Mouse (Mus musculus): Measurements from ENCODE around the gene Pard3. TPM values are rescaled to one million over a fixed set of nuclear protein-coding genes. Genes with fewer than 3 reads are reported as not detected.

Pard3 gene
- polyA plus RNA-seq, 1 experiment from 2014 or later, result 7.0 TPM

DNA sequence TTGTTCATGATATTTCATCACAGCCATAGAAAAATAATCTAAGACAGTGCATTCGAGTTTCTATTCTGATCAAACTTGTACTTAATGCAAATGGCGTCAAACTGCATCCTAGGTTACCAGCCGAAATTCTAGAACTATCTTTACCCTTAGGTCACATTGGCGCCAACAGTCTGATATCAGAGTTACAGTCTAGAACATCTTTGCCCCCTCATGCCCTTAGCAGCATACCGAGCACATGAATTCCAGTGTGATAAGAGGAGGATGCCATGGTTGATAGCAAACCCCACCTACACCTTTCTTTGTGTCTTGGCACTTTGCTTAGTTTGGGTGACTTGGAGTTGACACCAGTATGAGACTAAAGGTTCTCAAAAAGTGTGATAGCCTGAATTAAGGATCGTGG is 197.4 kb downstream of the Pard3 start:
- ATAC-seq (ENCODE audit: low read depth), result no peak
- no peak overlapping the region for H3K4me3 ChIP-seq (ENCODE audit: low read depth, low read length)
- 62% methylated on average over 6 of the region's 6 CpGs for WGBS (ENCODE audit: insufficient replicate concordance)

DNA sequence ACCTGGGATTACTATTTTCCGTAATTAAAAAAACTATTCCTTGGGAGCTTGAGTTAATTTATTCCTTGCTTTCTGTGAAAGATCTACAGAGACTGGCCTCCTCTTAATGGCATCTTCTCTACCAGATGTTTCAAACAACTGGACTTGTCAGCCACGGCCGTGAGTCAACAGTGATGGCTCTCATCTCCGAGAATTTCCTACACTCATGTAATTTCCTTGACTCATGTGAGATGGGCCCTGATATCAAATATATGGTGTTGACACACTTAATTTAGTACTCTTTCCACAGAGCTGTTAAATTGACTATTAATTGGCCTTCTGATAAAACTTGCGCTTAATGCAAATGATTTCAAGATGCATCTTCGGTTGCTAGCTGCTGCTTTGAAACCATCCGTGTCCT is 198.3 kb downstream of the Pard3 start:
- Histone ChIP-seq H3K4me1 (ENCODE audit: control insufficient read depth, low read depth, low read length) (no peaks in the 10 kb centered on the region; the same call in 1 of the 2 replicates), H3K9ac (ENCODE audit: low read depth, low read length) (no peak overlapping the region), H3K9me3 (replicated peaks; ENCODE audit: control insufficient read depth, low read length) (no peaks in the 10 kb centered on the region), H3K4me3 (ENCODE audit: low read depth, low read length) (no peak overlapping the region), H3K4me2 (ENCODE audit: low read depth, low read length) (no peak overlapping the region), H3K27ac (ENCODE audit: low read length) (no peak overlapping the region), H3K27me3 (ENCODE audit: control insufficient read depth, insufficient read depth, low read depth, low read length) (no peaks in the 10 kb centered on the region), H3K36me3 (ENCODE audit: control insufficient read depth, insufficient read depth) (no peaks in the 10 kb centered on the region)
- 70% methylated on average over 7 of the region's 7 CpGs for WGBS (ENCODE audit: insufficient replicate concordance)
- no peak for ATAC-seq (ENCODE audit: low read depth)

More for the DNA sequence above, 197.4 kb downstream of the Pard3 start:
- Histone ChIP-seq H3K36me3 (ENCODE audit: control insufficient read depth, insufficient read depth) (no peaks in the 10 kb centered on the region), H3K4me2 (ENCODE audit: low read depth, low read length) (no peak overlapping the region), H3K27me3 (ENCODE audit: control insufficient read depth, insufficient read depth, low read depth, low read length) (no peaks in the 10 kb centered on the region), H3K9ac (ENCODE audit: low read depth, low read length) (no peak overlapping the region), H3K4me1 (ENCODE audit: control insufficient read depth, low read depth, low read length) (no peaks in the 10 kb centered on the region), H3K9me3 (replicated peaks; ENCODE audit: control insufficient read depth, low read length) (no peaks in the 10 kb centered on the region), H3K27ac (ENCODE audit: low read length) (no peak overlapping the region)

GRCm38 (mm10) chr8:127262436-127262835 is 198.7 kb downstream of the Pard3 start:
- H3K4me3 ChIP-seq (ENCODE audit: low read depth, low read length), result no peak overlapping the region
- no peak overlapping the region for H3K9ac ChIP-seq (ENCODE audit: low read depth, low read length)
- no peaks in the 10 kb centered on the region for H3K27me3 ChIP-seq (ENCODE audit: control insufficient read depth, insufficient read depth, low read depth, low read length)
- H3K9me3 ChIP-seq (replicated peaks; ENCODE audit: control insufficient read depth, low read length), result no peaks in the 10 kb centered on the region
- no peak overlapping the region for H3K27ac ChIP-seq (ENCODE audit: low read length)
- H3K4me1 ChIP-seq (ENCODE audit: control insufficient read depth, low read depth, low read length), result no peaks in the 10 kb centered on the region; the same call in 1 of the 2 replicates
- no peaks in the 10 kb centered on the region for H3K36me3 ChIP-seq (ENCODE audit: control insufficient read depth, insufficient read depth)
- H3K4me2 ChIP-seq (ENCODE audit: low read depth, low read length), result no peak overlapping the region
- WGBS (ENCODE audit: insufficient replicate concordance), result 53% methylated on average over 3 of the region's 3 CpGs
- no peak for ATAC-seq (ENCODE audit: low read depth)

DNA sequence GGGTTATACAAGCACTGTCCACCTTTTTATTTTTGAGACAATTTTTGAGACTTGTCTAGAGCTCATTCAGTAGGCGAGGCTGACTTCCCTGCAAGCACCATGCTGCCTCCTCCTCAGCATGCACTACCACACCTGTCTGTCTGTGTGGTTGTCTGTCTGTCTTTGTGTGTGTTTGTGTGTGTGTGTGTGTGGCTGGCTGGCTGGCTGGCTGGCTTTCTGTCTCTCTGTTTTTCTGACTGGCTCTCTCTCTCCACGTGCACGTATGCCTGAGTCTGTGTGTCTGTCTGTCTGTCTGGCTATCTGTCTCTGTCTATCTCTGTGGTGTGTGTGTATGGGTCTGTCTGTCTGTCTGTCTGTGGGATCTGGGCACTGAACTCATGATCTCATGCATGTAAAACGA is 199.2 kb downstream of the Pard3 start:
- Histone ChIP-seq H3K4me1 (ENCODE audit: control insufficient read depth, low read depth, low read length) (no peaks in the 10 kb centered on the region; the same call in 1 of the 2 replicates), H3K36me3 (ENCODE audit: control insufficient read depth, insufficient read depth) (no peaks in the 10 kb centered on the region), H3K27me3 (ENCODE audit: control insufficient read depth, insufficient read depth, low read depth, low read length) (no peaks in the 10 kb centered on the region), H3K9me3 (replicated peaks; ENCODE audit: control insufficient read depth, low read length) (no peaks in the 10 kb centered on the region), H3K4me3 (ENCODE audit: low read depth, low read length) (no peak overlapping the region), H3K9ac (ENCODE audit: low read depth, low read length) (no peak overlapping the region), H3K27ac (ENCODE audit: low read length) (no peak overlapping the region), H3K4me2 (ENCODE audit: low read depth, low read length) (no peak overlapping the region)
- WGBS (ENCODE audit: insufficient replicate concordance), result 60% methylated on average over 4 of the region's 4 CpGs
- no peak for ATAC-seq (ENCODE audit: low read depth)

- 63% methylated on average over 5 of the region's 5 CpGs for WGBS (ENCODE audit: insufficient replicate concordance)
- H3K9ac ChIP-seq (ENCODE audit: low read depth, low read length), result no peak overlapping the region
- no peaks in the 10 kb centered on the region; the same call in 1 of the 2 replicates for H3K4me1 ChIP-seq (ENCODE audit: control insufficient read depth, low read depth, low read length)
- no peaks in the 10 kb centered on the region for H3K36me3 ChIP-seq (ENCODE audit: control insufficient read depth, insufficient read depth)
- H3K4me2 ChIP-seq (ENCODE audit: low read depth, low read length), result no peak overlapping the region
- no peak for ATAC-seq (ENCODE audit: low read depth)
- no peak overlapping the region for H3K4me3 ChIP-seq (ENCODE audit: low read depth, low read length)
- no peak overlapping the region for H3K27ac ChIP-seq (ENCODE audit: low read length)
- no peaks in the 10 kb centered on the region for H3K9me3 ChIP-seq (replicated peaks; ENCODE audit: control insufficient read depth, low read length)
- no peaks in the 10 kb centered on the region for H3K27me3 ChIP-seq (ENCODE audit: control insufficient read depth, insufficient read depth, low read depth, low read length)
Measured at GRCm38 (mm10) chr8:127263457-127263856, 199.8 kb downstream of the Pard3 start.

- H3K36me3 ChIP-seq (ENCODE audit: control insufficient read depth, insufficient read depth), result no peaks in the 10 kb centered on the region
- ATAC-seq (ENCODE audit: low read depth), result no peak
- H3K9me3 ChIP-seq (replicated peaks; ENCODE audit: control insufficient read depth, low read length), result no peaks in the 10 kb centered on the region
- H3K9ac ChIP-seq (ENCODE audit: low read depth, low read length), result no peak overlapping the region
- no peak overlapping the region for H3K27ac ChIP-seq (ENCODE audit: low read length)
- no peaks in the 10 kb centered on the region; the same call in 1 of the 2 replicates for H3K4me1 ChIP-seq (ENCODE audit: control insufficient read depth, low read depth, low read length)
- H3K27me3 ChIP-seq (ENCODE audit: control insufficient read depth, insufficient read depth, low read depth, low read length), result no peaks in the 10 kb centered on the region
- 61% methylated on average over 8 of the region's 8 CpGs for WGBS (ENCODE audit: insufficient replicate concordance)
- no peak overlapping the region for H3K4me3 ChIP-seq (ENCODE audit: low read depth, low read length)
- no peak overlapping the region for H3K4me2 ChIP-seq (ENCODE audit: low read depth, low read length)
Measured at GRCm38 (mm10) chr8:127264691-127265470, 201.2 kb downstream of the Pard3 start.

DNA sequence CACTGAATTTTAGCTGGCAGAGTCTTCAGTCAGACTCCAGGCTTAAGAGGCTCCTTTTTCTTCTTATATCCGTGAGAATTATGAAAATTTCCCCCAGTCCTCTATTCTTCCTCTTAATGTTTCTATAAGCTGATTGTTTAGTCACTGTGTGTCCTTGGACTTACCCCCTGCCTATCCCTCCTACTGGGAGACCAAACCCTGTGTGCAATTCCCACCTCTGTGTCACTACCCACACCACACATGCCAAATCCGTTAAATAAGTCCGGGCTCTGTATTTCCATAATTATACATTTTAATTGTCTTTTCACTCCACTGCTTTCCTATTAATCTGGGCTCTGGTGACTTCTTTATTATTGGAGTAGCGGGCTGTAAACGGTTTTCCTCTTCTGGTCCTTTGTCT is 203.1 kb downstream of the Pard3 start:
- H3K4me1 ChIP-seq (ENCODE audit: control insufficient read depth, low read depth, low read length), result no peaks in the 10 kb centered on the region; the same call in 1 of the 2 replicates
- no peaks in the 10 kb centered on the region for H3K27me3 ChIP-seq (ENCODE audit: control insufficient read depth, insufficient read depth, low read depth, low read length)
- H3K4me3 ChIP-seq (ENCODE audit: low read depth, low read length), result no peak overlapping the region
- WGBS (ENCODE audit: insufficient replicate concordance), result 51% methylated on average over 5 of the region's 5 CpGs
- no peak overlapping the region for H3K9ac ChIP-seq (ENCODE audit: low read depth, low read length)
- H3K9me3 ChIP-seq (replicated peaks; ENCODE audit: control insufficient read depth, low read length), result no peaks in the 10 kb centered on the region
- H3K27ac ChIP-seq (ENCODE audit: low read length), result no peak overlapping the region
- no peak overlapping the region for H3K4me2 ChIP-seq (ENCODE audit: low read depth, low read length)
- no peak for ATAC-seq (ENCODE audit: low read depth)
- no peaks in the 10 kb centered on the region for H3K36me3 ChIP-seq (ENCODE audit: control insufficient read depth, insufficient read depth)

GRCm38 (mm10) chr8:127268239-127269024 is 204.7 kb downstream of the Pard3 start:
- WGBS (ENCODE audit: insufficient replicate concordance), result 50% methylated on average over 12 of the region's 12 CpGs
- H3K4me3 ChIP-seq (ENCODE audit: low read depth, low read length), result no peak overlapping the region

More at GRCm38 (mm10) chr8:127268239-127269024, 204.7 kb downstream of the Pard3 start:
- Histone ChIP-seq H3K9me3 (replicated peaks; ENCODE audit: control insufficient read depth, low read length) (no peaks in the 10 kb centered on the region), H3K27me3 (ENCODE audit: control insufficient read depth, insufficient read depth, low read depth, low read length) (no peaks in the 10 kb centered on the region), H3K4me2 (ENCODE audit: low read depth, low read length) (no peak overlapping the region), H3K9ac (ENCODE audit: low read depth, low read length) (no peak overlapping the region), H3K27ac (ENCODE audit: low read length) (no peak overlapping the region), H3K36me3 (ENCODE audit: control insufficient read depth, insufficient read depth) (no peaks in the 10 kb centered on the region), H3K4me1 (ENCODE audit: control insufficient read depth, low read depth, low read length) (no peaks in the 10 kb centered on the region; the same call in 1 of the 2 replicates)
- no peak for ATAC-seq (ENCODE audit: low read depth)

Measured in liver, embryonic 16.5 days (tissue).